Mouse (Mus musculus): Measurements from ENCODE around the gene Zxdb.
"Not testable (repeated sequence)": the region's sequence is repeated elsewhere in the genome, so short reads cannot be mapped to it uniquely, and the experiment has no call there.

Zxdb gene

DNA sequence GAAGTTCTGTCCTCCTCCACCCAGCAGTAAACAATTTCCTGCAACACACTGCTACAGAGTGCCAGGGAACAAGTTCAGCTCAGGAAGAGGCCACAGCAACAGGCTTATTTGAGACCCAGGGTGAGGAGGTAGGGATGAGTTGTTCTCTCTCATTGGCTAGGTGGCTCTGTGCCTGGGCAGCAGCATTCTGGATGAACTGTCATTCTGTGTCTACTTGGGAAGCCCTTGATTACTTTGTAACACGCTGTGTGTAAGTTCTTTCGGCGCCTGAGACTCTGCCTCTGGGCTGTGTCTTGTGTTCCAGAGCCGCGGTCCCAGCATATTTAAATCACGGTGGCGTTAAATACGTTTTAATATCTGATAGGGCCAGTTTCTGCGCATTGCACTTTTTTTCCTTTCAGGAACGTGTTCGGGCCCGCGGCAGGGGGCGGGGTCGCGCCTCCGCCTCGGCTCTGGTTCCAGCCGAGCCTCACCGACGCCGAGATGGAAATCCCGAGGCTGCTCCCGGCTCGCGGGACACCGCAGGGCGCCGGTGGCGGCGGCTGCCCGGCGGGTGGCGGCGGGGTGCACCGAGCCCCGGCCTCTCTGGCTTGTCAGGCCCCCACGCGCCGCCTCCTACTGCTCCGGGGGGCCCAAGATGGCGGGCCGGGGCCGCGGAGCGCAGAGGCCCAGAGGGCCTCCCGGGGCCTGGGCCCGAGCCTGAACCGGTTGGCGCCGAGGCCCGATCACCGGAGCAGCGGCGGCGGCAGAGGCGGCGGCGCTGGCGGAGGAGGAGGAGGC lies at the start of gene Zxdb:
Zxdb (plus strand) TSS at position 378 of the 780 bp plus-strand sequence.
- not testable (repeated sequence) for DNase-seq (ENCODE audit: low read depth, low spot score); H3K27me3 ChIP-seq (ENCODE audit: control insufficient read depth, insufficient read depth, low read length, poor library complexity, severe bottlenecking); H3K36me3 ChIP-seq (ENCODE audit: control insufficient read depth, insufficient read depth, low read length, poor library complexity, severe bottlenecking)

DNA sequence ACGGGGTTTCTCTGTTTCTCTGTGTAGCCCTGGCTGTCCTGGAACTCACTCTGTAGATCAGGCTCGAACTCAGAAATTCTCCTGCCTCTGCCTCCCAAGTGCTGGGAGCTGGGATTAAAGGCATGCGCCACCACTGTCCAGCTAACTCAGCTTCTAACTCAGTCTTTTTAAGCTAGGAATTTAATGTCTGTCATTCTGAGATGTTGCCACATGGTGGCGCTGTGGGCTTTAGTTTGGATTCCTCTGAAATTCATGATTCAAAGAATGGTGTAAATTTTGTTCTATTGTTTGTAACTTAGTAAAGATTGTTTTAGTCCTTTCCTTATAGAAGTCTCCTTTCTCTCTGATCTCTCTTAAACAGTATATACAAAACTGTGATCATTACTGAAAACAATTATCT lies 49.4 kb upstream of the Zxdb start:
- H3K27me3 ChIP-seq (ENCODE audit: control insufficient read depth, insufficient read depth, low read length, poor library complexity, severe bottlenecking) = no peaks in the 10 kb centered on the region

DNA sequence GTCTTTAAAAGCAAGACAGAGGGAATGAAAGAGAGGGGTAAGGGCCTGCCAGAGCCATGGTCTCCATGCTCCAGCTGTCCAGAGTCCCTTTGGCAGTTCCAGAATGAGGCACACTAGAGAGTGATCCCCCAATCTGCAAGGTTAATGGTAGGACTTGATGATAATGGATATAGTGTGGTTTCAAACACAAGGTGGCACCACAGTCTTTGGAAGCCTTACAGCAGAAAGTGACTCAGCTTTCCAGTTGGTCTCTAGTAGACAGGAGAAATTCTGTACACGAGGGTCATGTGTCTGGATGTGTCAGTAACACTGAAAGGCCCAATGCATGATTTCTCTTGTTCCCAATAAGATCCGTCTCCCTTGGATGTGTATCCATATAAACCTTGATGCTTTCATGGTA lies 42.8 kb upstream of the Zxdb start:
- H3K36me3 ChIP-seq (ENCODE audit: control insufficient read depth, insufficient read depth, low read length, poor library complexity, severe bottlenecking); H3K27me3 ChIP-seq (ENCODE audit: control insufficient read depth, insufficient read depth, low read length, poor library complexity, severe bottlenecking); DNase-seq (ENCODE audit: low read depth, low spot score): not testable (repeated sequence)

More for the DNA sequence above, 49.4 kb upstream of the Zxdb start:
- peak; percentile 48 for DNase-seq (ENCODE audit: low read depth, low spot score)
- H3K36me3 ChIP-seq (ENCODE audit: control insufficient read depth, insufficient read depth, low read length, poor library complexity, severe bottlenecking) = no peaks in the 10 kb centered on the region

DNA sequence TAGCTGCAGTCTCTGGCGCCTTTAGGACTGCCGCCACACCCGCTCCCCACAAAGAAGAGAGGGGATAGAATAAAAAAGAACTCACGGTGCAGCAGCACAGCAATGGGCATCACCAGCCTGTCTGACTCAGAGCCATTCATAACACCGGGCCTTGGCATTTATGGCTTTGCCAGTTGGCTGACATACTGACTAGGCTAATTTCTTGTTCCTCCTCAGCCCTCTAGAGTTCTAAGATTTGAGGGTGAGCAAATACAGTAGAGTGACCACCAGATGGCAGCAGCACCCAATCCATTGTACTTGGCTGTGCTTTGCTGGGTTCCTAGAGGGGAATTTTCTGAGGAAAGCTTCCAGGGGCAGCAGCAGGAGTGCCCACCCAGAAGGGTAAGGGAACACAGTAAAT lies 34.8 kb upstream of the Zxdb start:
- DNase-seq (ENCODE audit: low read depth, low spot score); H3K36me3 ChIP-seq (ENCODE audit: control insufficient read depth, insufficient read depth, low read length, poor library complexity, severe bottlenecking): not testable (repeated sequence)

DNA sequence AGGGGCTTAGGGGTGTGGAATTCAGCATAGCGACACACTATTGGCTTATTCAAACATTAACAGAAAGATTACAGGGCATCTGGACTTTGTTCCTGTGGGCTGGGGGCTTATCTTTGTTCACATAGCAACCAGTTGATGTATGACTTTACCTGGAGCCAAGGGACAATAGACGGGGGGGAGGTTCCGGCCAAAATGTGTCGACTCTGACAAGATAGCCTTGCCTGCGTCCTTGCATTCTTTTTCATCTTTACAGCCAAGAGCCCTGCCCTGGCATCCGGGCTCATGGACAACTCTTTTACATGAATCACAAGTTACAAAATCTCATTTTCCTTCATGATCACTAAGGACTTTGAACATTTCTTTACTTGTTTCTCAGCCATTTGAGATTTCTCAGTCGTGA lies 17.7 kb upstream of the Zxdb start:
- H3K27me3 ChIP-seq (ENCODE audit: control insufficient read depth, insufficient read depth, low read length, poor library complexity, severe bottlenecking); H3K36me3 ChIP-seq (ENCODE audit: control insufficient read depth, insufficient read depth, low read length, poor library complexity, severe bottlenecking); DNase-seq (ENCODE audit: low read depth, low spot score): not testable (repeated sequence)

More for the DNA sequence above, 34.8 kb upstream of the Zxdb start:
- H3K27me3 ChIP-seq (ENCODE audit: control insufficient read depth, insufficient read depth, low read length, poor library complexity, severe bottlenecking) = not testable (repeated sequence)

DNA sequence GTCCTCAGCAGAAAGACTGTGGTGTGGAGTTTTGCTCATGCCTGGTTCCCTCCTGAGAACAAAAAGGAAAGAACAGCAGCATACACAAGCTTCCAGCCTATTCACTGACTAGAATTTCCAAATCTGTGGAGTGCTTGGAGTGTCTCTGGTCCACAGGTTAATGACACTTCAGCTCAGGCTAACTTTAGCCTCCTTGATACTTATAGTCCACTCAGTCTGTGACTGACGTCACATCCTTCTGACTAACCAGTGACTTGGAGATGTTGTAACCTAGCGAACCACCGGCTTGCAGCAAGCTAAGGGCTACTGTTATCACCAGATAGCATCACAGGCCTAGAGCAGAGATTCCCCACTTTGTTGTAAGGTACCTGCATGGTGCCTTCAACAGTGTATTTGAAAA lies 14.6 kb upstream of the Zxdb start:
- not testable (repeated sequence) for H3K36me3 ChIP-seq (ENCODE audit: control insufficient read depth, insufficient read depth, low read length, poor library complexity, severe bottlenecking); H3K27me3 ChIP-seq (ENCODE audit: control insufficient read depth, insufficient read depth, low read length, poor library complexity, severe bottlenecking); DNase-seq (ENCODE audit: low read depth, low spot score)

DNA sequence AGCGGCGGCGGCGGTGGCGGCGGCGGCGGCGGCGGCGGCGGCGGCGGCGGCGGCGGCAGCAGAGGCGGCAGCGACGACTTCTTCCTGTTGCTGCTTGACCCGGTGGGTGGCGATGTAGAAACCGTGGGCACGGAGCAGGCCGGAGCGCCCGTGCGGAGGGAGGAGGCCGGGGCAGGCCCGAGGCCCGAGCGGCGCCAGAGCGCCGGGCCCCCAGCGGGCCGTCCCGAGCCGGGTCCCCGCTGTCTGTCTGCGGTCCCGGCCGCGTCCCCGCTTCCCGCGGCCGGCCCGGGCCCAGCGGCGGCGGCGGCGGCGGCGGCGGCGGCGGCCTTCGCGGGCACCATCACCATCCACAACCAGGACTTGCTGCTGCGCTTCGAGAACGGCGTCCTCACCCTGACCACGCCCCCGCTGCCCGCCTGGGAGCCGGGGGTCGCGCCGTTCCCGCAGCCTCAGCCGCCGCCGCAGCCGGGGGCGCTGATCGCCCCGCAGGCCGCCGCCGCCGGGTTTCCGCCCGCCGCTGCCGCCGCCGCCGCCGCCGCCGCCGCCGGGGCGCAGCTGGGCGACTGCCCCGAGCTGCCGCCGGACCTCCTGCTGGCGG lies 702 bp downstream of the Zxdb start:
- H3K27me3 ChIP-seq (ENCODE audit: control insufficient read depth, insufficient read depth, low read length, poor library complexity, severe bottlenecking); H3K36me3 ChIP-seq (ENCODE audit: control insufficient read depth, insufficient read depth, low read length, poor library complexity, severe bottlenecking); DNase-seq (ENCODE audit: low read depth, low spot score): not testable (repeated sequence)

DNA sequence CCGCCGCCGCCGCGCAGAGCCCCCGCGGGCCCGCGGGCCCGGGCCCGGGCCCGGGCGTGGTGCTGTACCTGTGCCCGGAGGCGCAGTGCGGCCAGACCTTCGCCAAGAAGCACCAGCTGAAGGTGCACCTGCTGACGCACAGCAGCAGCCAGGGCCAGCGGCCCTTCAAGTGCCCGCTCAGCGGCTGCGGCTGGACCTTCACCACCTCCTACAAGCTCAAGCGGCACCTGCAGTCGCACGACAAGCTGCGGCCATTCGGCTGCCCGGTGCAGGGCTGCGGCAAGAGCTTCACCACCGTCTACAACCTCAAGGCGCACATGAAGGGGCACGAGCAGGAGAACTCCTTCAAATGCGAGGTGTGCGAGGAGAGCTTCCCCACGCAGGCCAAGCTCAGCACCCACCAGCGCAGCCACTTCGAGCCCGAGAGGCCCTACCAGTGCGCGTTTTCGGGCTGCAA lies 1.3 kb downstream of the Zxdb start:
- not testable (repeated sequence) for DNase-seq (ENCODE audit: low read depth, low spot score); H3K27me3 ChIP-seq (ENCODE audit: control insufficient read depth, insufficient read depth, low read length, poor library complexity, severe bottlenecking); H3K36me3 ChIP-seq (ENCODE audit: control insufficient read depth, insufficient read depth, low read length, poor library complexity, severe bottlenecking)

DNA sequence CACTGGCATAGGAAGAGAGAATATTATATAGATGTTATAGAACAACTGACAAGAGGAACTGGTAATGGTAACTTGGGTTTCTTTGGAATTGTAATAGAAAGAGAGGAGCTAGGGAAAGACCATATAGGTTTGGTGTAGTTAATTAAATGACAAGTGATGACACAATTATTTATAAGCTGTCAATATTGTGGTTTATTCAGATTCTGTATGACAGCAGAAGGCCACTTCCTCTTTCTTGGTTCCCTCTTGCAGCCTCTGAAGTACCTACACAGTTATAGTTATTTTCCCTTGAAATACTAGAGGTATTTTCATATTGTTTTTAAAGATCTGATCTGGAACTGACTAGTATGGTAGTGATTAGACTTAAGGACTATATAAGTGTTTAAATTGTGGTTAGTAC lies 7.2 kb downstream of the Zxdb start:
- Histone ChIP-seq H3K36me3 (ENCODE audit: control insufficient read depth, insufficient read depth, low read length, poor library complexity, severe bottlenecking) (no peaks in the 10 kb centered on the region), H3K27me3 (ENCODE audit: control insufficient read depth, insufficient read depth, low read length, poor library complexity, severe bottlenecking) (no peaks in the 10 kb centered on the region)
- DNase-seq (ENCODE audit: low read depth, low spot score) = peak; percentile 55

DNA sequence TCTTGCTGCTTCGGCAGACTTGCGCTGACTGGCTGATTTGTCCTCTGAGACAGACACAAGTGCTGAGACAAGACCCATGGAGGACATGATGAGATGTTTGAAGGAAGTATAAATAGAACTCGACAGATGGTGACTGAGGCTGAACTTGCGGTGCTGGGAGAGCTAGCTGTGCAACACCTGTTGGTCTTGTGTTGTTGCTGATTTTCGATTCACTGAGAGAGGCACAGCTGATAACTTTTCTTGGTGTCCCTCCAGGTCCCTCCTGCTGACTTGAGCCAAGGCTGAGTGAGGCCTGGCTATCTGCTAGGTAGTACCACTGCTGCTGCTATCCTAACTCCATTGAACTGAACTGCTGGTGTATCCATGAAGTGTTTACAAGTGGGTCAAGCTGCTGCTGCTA lies 29.4 kb downstream of the Zxdb start:
- no peak for DNase-seq (ENCODE audit: low read depth, low spot score)
- H3K27me3 ChIP-seq (ENCODE audit: control insufficient read depth, insufficient read depth, low read length, poor library complexity, severe bottlenecking) = no peaks in the 10 kb centered on the region
- H3K36me3 ChIP-seq (ENCODE audit: control insufficient read depth, insufficient read depth, low read length, poor library complexity, severe bottlenecking) = no peaks in the 10 kb centered on the region

DNA sequence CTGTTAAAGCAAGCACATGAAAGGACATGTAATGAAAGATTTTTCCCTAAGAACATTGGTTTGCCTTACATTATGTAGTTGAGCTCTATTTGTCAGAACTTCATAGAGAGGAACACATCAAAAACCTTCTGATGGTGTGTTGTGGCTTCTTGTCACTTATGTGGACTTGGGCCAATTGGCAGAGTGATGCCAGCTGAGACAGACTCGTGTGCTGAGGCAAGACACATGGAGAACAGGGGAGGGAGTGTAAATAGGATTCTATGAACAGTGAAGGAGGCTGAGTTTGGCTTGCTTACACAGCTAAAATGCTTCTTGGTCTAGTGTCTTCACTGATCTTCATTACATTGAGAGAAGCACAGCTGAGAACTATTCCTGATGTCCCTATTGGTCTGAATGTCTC lies 35.6 kb downstream of the Zxdb start:
- no peaks in the 10 kb centered on the region for H3K27me3 ChIP-seq (ENCODE audit: control insufficient read depth, insufficient read depth, low read length, poor library complexity, severe bottlenecking)
- no peak for DNase-seq (ENCODE audit: low read depth, low spot score)
- H3K36me3 ChIP-seq (ENCODE audit: control insufficient read depth, insufficient read depth, low read length, poor library complexity, severe bottlenecking) = no peaks in the 10 kb centered on the region

DNA sequence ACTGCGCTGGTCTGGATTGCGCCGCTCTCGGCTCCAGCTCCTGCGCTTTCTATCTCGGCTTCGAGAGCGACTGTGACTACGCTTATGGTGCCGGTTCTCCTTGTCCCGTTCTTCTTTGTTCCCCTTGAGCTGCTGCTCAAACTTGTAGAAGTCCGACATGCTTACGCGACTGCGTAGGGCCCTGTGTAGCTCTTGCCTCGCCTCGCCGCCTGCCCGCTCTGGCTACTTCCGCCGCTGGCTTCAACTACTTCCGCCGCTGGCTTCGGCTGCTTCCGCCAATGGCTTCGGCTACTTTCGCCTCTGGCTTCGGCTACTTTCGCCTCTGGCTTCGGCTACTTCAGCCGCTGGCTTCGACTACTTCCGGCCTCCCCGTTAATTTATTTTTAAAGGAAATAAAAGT lies 49.5 kb downstream of the Zxdb start:
- no peak for DNase-seq (ENCODE audit: low read depth, low spot score)
- Histone ChIP-seq H3K36me3 (ENCODE audit: control insufficient read depth, insufficient read depth, low read length, poor library complexity, severe bottlenecking) (no peaks in the 10 kb centered on the region), H3K27me3 (ENCODE audit: control insufficient read depth, insufficient read depth, low read length, poor library complexity, severe bottlenecking) (no peaks in the 10 kb centered on the region)

Measured in splenic B cell, adult 2 months (primary cell).